Comparison of ENCODE assay signal across 21 mouse cellular contexts in genomic region chrX:77665030-77665429, GRCm38 (mm10).
DNase-seq lines count a peak whose midpoint lies in the region; ATAC-seq and TF ChIP-seq lines count a peak whose summit lies in the region.
"Had no signal": no experiment of that assay in that cellular context is flagged by ENCODE, and none has a peak within 500 bp of the region (broad histone marks: within the 10 kb centered on the region; RNA-seq: fewer than 3 reads in every experiment).

No protein-coding gene starts in this region.

- H3K9me3 ChIP-seq in liver, postnatal 0 days (ENCODE audit: low read length), result no peaks in the 10 kb centered on the region
- H3K9me3 ChIP-seq: G1E had no signal

- no peaks in the 10 kb centered on the region for H3K27me3 ChIP-seq in liver, adult 2 months (ENCODE audit: control insufficient read depth, insufficient read depth, low read length)
- no peaks in the 10 kb centered on the region for H3K27me3 ChIP-seq in liver, postnatal 0 days (ENCODE audit: insufficient read depth, low read length)
- H3K27me3 ChIP-seq in myocyte (ENCODE audit: control insufficient read depth, insufficient read depth, insufficient read length), result no peaks in the 10 kb centered on the region
- H3K27me3 ChIP-seq: CH12.LX had no signal

- ATAC-seq in liver, postnatal 0 days, result no peak
- 0 out of 2 replicates have a peak, but pooled peaks have one; percentile 22 for ATAC-seq in granulocyte monocyte progenitor cell, adult 5-6 weeks (replicated peaks; ENCODE audit: poor library complexity, severe bottlenecking)
- ATAC-seq: activated CD4-positive, CD25-positive, alpha-beta regulatory T cell, adult 4 months; CD4-positive, CD25-positive, alpha-beta regulatory T cell, adult 4 months; Patski had no signal

- WGBS in liver, adult 2 months, result 46% methylated on average over 2 of the region's 2 CpGs
- WGBS in liver, postnatal 0 days (ENCODE audit: insufficient replicate concordance), result 68% methylated on average over 2 of the region's 2 CpGs

- TF ChIP-seq EP300 in liver, postnatal 0 days (IDR thresholded peaks at IDR 0.05; ENCODE audit: low read depth), result no peak

- H3K4me2 ChIP-seq in liver, postnatal 0 days (ENCODE audit: low read depth, low read length), result no peak overlapping the region
- no peak overlapping the region for H3K4me2 ChIP-seq in myocyte (ENCODE audit: low read depth)

- no peak overlapping the region for H3K9ac ChIP-seq in liver, adult 2 months (ENCODE audit: low read depth, low read length)
- H3K9ac ChIP-seq in liver, postnatal 0 days (replicated peaks), result no peak overlapping the region

- DNase-seq in liver, adult 2 months (ENCODE audit: extremely low read depth, low read depth, low spot score), result peak; percentile 84
- DNase-seq in liver, postnatal 0 days, result no peak
- DNase-seq in thymus, postnatal 25 days, result no peak
- no peak for DNase-seq in urinary bladder, adult 2 months (ENCODE audit: low spot score)
- DNase-seq: adrenal gland, adult 2 months; adrenal gland, adult 8-10 months; adrenal gland, postnatal 10 days; adrenal gland, postnatal 14 days; adrenal gland, postnatal 25 days; adrenal gland, postnatal 36 days; B cell, adult 2 months; cerebellum, adult 11 months; cerebellum, adult 11-12 months; cerebellum, adult 18-20 months had no signal

- H3K4me1 ChIP-seq in liver, adult 2 months (ENCODE audit: control insufficient read depth, insufficient read depth, low read length), result peaks cover 7% of the 10 kb centered on the region; the same call in 1 of the 2 replicates
- no peaks in the 10 kb centered on the region for H3K4me1 ChIP-seq in liver, postnatal 0 days (ENCODE audit: insufficient read depth)

- no peak for TF ChIP-seq POLR2A in liver, adult 2 months (IDR thresholded peaks at IDR 0.05; ENCODE audit: extremely low read depth, insufficient read depth, low read length)
- TF ChIP-seq POLR2A in myocyte (IDR thresholded peaks at IDR 0.05; ENCODE audit: insufficient read length, low read depth), result no peak

- no peak overlapping the region for H3ac ChIP-seq in myocyte (ENCODE audit: control insufficient read depth, insufficient read length)

- no peaks in the 10 kb centered on the region; the same call in 1 of the 2 replicates for H3K36me3 ChIP-seq in liver, adult 2 months (ENCODE audit: control insufficient read depth, insufficient read depth, low read length)
- H3K36me3 ChIP-seq in liver, postnatal 0 days (replicated peaks; ENCODE audit: insufficient read depth, low read length), result peaks cover 7% of the 10 kb centered on the region; the same call in 1 of the 2 replicates
- peaks cover 13% of the 10 kb centered on the region for H3K36me3 ChIP-seq in myocyte (ENCODE audit: control insufficient read depth, insufficient read depth)

- TF ChIP-seq CTCF in liver, adult 2 months (IDR thresholded peaks at IDR 0.05; ENCODE audit: low read depth, low read length), result no peak
- TF ChIP-seq CTCF in liver, postnatal 0 days (IDR thresholded peaks at IDR 0.05; ENCODE audit: low read depth), result no peak

- H3K27ac ChIP-seq in liver, adult 2 months (replicated peaks; ENCODE audit: insufficient read depth, low read depth, low read length), result peak overlapping the region; percentile 44; the same call in 1 of the 2 replicates
- no peak overlapping the region for H3K27ac ChIP-seq in liver, postnatal 0 days (ENCODE audit: low read depth)

- H3K4me3 ChIP-seq in liver, adult 2 months (ENCODE audit: insufficient read depth, low read depth, low read length), result no peak overlapping the region
- H3K4me3 ChIP-seq in liver, postnatal 0 days (ENCODE audit: low read depth, low read length), result no peak overlapping the region
- H3K4me3 ChIP-seq in myocyte, result no peak overlapping the region

- no peaks in the 10 kb centered on the region for H3K79me2 ChIP-seq in liver, adult 2 months (ENCODE audit: control insufficient read depth, insufficient read depth, low read length)
- H3K79me2 ChIP-seq in myocyte (ENCODE audit: control insufficient read depth, insufficient read depth), result no peaks in the 10 kb centered on the region

TF ChIP-seq in myocyte, 11 proteins besides CTCF, POLR2A, EP300 and RAD21:
- TF ChIP-seq MYOD1 (IDR thresholded peaks at IDR 0.05; ENCODE audit: control insufficient read depth in 1 of 3, insufficient read length in 2 of 3, low read depth in 2 of 3) (no peak), POLR2AphosphoS2 (IDR thresholded peaks at IDR 0.05; ENCODE audit: insufficient read length, low read depth) (peak; percentile 11), CEBPB (IDR thresholded peaks at IDR 0.05; ENCODE audit: insufficient read depth, poor library complexity, severe bottlenecking) (no peak), REST (IDR thresholded peaks at IDR 0.05; ENCODE audit: insufficient read depth, insufficient read length) (no peak)
